Mouse (Mus musculus) MEL (cell line): Measurements from ENCODE around the gene Tmem116. TPM values are rescaled to one million over a fixed set of nuclear protein-coding genes. Genes with fewer than 3 reads are reported as not detected.

ENCODE experiments used
- DNase-seq: peaks from one replicate; pipeline ENCODE4 v3.0.0; 2011; ENCODE audit warnings: low read depth, low spot score
- H3K27ac ChIP-seq: 2 replicates; pipeline ENCODE4 v1.5.1; 2012; ENCODE audit warnings: low read depth, mild to moderate bottlenecking, control low read depth, low read length, moderate library complexity; ENCODE audit not compliant: control insufficient read depth
- H3K27me3 ChIP-seq, 2 experiments: fragments of 150-350 bp in 1 of 2; sonication (generic) in 1 of 2; 2 replicates each; pipeline ENCODE4 v1.6.1; 2012; ENCODE audit warnings: low read length in 2 of 2, mild to moderate bottlenecking in 2 of 2, improper control_type of control experiment in 1 of 2, moderate library complexity in 1 of 2; ENCODE audit not compliant: insufficient read depth in 2 of 2, control insufficient read depth in 1 of 2
- H3K36me3 ChIP-seq, 2 experiments: 2 replicates each; pipeline ENCODE4 v1.6.1; 2012 to 2014; ENCODE audit warnings: low read length in 2 of 2, improper control_type of control experiment in 1 of 2, inconsistent platforms in 1 of 2, mild to moderate bottlenecking in 1 of 2; ENCODE audit not compliant: insufficient read depth in 2 of 2, control insufficient read depth in 1 of 2
- H3K4me1 ChIP-seq, 2 experiments: fragments of 150-350 bp in 1 of 2; sonication (generic) in 1 of 2; 2 replicates each; pipeline ENCODE4 v1.6.1; 2012; ENCODE audit warnings: low read length in 2 of 2, improper control_type of control experiment in 1 of 2, mild to moderate bottlenecking in 1 of 2; ENCODE audit not compliant: insufficient read depth in 2 of 2, control insufficient read depth in 1 of 2
- H3K4me3 ChIP-seq, 2 experiments: fragments of 150-350 bp in 1 of 2; sonication (generic) in 1 of 2; 2 replicates each; pipeline ENCODE4 v1.5.1; 2012; ENCODE audit warnings: low read depth in 2 of 2, low read length in 2 of 2, mild to moderate bottlenecking in 2 of 2, moderate library complexity in 2 of 2, control low read depth in 1 of 2, improper control_type of control experiment in 1 of 2; ENCODE audit not compliant: control insufficient read depth in 1 of 2, insufficient read depth in 1 of 2
- H3K79me2 ChIP-seq: 2 replicates; pipeline ENCODE4 v1.6.1; 2012; ENCODE audit warnings: mild to moderate bottlenecking, low read length, moderate library complexity; ENCODE audit not compliant: control insufficient read depth, poor library complexity, insufficient read depth
- H3K9ac ChIP-seq: 2 replicates; pipeline ENCODE4 v1.6.1; 2012; ENCODE audit warnings: low read depth, mild to moderate bottlenecking, control low read depth, low read length, moderate library complexity; ENCODE audit not compliant: control insufficient read depth, poor library complexity, severe bottlenecking
- H3K9me3 ChIP-seq: fragments of 150-350 bp; sonication (generic); replicated peaks from 2 replicates; pipeline ENCODE4 v1.6.1; 2012; ENCODE audit warnings: mild to moderate bottlenecking, low read length, improper control_type of control experiment, moderate library complexity; ENCODE audit not compliant: insufficient read depth
- CHD2 ChIP-seq: IDR thresholded peaks from 2 replicates; pipeline ENCODE4 v1.6.1; 2011; ENCODE audit warnings: low read length, improper control_type of control experiment
- CTCF ChIP-seq, 3 experiments: IDR thresholded peaks in 2 of 3; conservative IDR thresholded peaks in 1 of 3; 2 replicates each; pipeline ENCODE4 v1.5.1; 2011 to 2012; ENCODE audit warnings: low read length in 3 of 3, low read depth in 2 of 3, mild to moderate bottlenecking in 2 of 3, improper control_type of control experiment in 1 of 3, inconsistent platforms in 1 of 3, mixed read lengths in 1 of 3, moderate library complexity in 1 of 3; ENCODE audit not compliant: control insufficient read depth in 1 of 3, insufficient read depth in 1 of 3, poor library complexity in 1 of 3, severe bottlenecking in 1 of 3
- ELF1 ChIP-seq: IDR thresholded peaks from 2 replicates; pipeline ENCODE4 v1.6.1; 2014; ENCODE audit warnings: low read depth, mild to moderate bottlenecking, inconsistent platforms, low read length, improper control_type of control experiment, moderate library complexity
- EP300 ChIP-seq, 2 experiments: IDR thresholded peaks; 2 replicates each; pipeline ENCODE4 v1.6.1; 2011; ENCODE audit warnings: improper control_type of control experiment in 2 of 2, low read length in 2 of 2, low read depth in 1 of 2, mild to moderate bottlenecking in 1 of 2
- GATA1 ChIP-seq: IDR thresholded peaks from 2 replicates; pipeline ENCODE4 v1.6.1; 2011; ENCODE audit warnings: low read depth, low read length, improper control_type of control experiment
- HCFC1 ChIP-seq: IDR thresholded peaks from 2 replicates; pipeline ENCODE4 v1.6.1; 2012; ENCODE audit warnings: low read depth, mild to moderate bottlenecking, inconsistent platforms, low read length, improper control_type of control experiment, moderate library complexity
- MAX ChIP-seq: IDR thresholded peaks from 2 replicates; pipeline ENCODE4 v1.6.1; 2011; ENCODE audit warnings: low read length, improper control_type of control experiment
- MEF2A ChIP-seq: IDR thresholded peaks from 2 replicates; pipeline ENCODE4 v1.6.1; 2014; ENCODE audit warnings: low read depth, mild to moderate bottlenecking, inconsistent platforms, low read length, improper control_type of control experiment; ENCODE audit not compliant: poor library complexity, insufficient replicate concordance, severe bottlenecking; ENCODE audit errors: extremely low read depth
- MXI1 ChIP-seq: IDR thresholded peaks from 2 replicates; pipeline ENCODE4 v1.6.1; 2011; ENCODE audit warnings: mild to moderate bottlenecking, low read depth, low read length, improper control_type of control experiment
- MYB ChIP-seq: IDR thresholded peaks from 2 replicates; pipeline ENCODE4 v1.6.1; 2011; ENCODE audit warnings: mild to moderate bottlenecking, low read depth, low read length, improper control_type of control experiment
- MYC ChIP-seq: IDR thresholded peaks from 2 replicates; pipeline ENCODE4 v1.6.1; 2011; ENCODE audit warnings: low read depth, mild to moderate bottlenecking, low read length, improper control_type of control experiment, moderate library complexity
- NELFE ChIP-seq: IDR thresholded peaks from 2 replicates; pipeline ENCODE4 v1.6.1; 2011; ENCODE audit warnings: low read depth, low read length, improper control_type of control experiment
- POLR2AphosphoS2 ChIP-seq: IDR thresholded peaks from 2 replicates; pipeline ENCODE4 v1.6.1; 2011; ENCODE audit warnings: low read length, improper control_type of control experiment
- RAD21 ChIP-seq: IDR thresholded peaks from 2 replicates; pipeline ENCODE4 v1.6.1; 2011; ENCODE audit warnings: mild to moderate bottlenecking, low read depth, low read length, improper control_type of control experiment
- RCOR1 ChIP-seq: IDR thresholded peaks from 2 replicates; pipeline ENCODE4 v1.6.1; 2012; ENCODE audit warnings: low read depth, mild to moderate bottlenecking, inconsistent platforms, low read length, improper control_type of control experiment
- SIN3A ChIP-seq: IDR thresholded peaks from 2 replicates; pipeline ENCODE4 v1.6.1; 2012; ENCODE audit warnings: low read length, improper control_type of control experiment, inconsistent platforms
- SMC3 ChIP-seq: IDR thresholded peaks from 2 replicates; pipeline ENCODE4 v1.6.1; 2011; ENCODE audit warnings: low read depth, low read length, improper control_type of control experiment
- TAL1 ChIP-seq: IDR thresholded peaks from 2 replicates; pipeline ENCODE4 v1.6.1; 2012; ENCODE audit warnings: mild to moderate bottlenecking, inconsistent platforms, low read length, moderate library complexity, mixed read lengths
- TCF12 ChIP-seq: IDR thresholded peaks from 2 replicates; pipeline ENCODE4 v1.6.1; 2014; ENCODE audit warnings: low read depth, mild to moderate bottlenecking, inconsistent platforms, low read length, improper control_type of control experiment, moderate library complexity
- UBTF ChIP-seq: IDR thresholded peaks from 2 replicates; pipeline ENCODE4 v1.6.1; 2012; ENCODE audit warnings: low read depth, mild to moderate bottlenecking, inconsistent platforms, low read length, improper control_type of control experiment, moderate library complexity, borderline replicate concordance; ENCODE audit not compliant: insufficient read depth
- USF1 ChIP-seq: IDR thresholded peaks from 2 replicates; pipeline ENCODE4 v1.6.1; 2014; ENCODE audit warnings: low read depth, mild to moderate bottlenecking, inconsistent platforms, low read length, improper control_type of control experiment, moderate library complexity
- ZC3H11A ChIP-seq: IDR thresholded peaks from 2 replicates; pipeline ENCODE4 v1.6.1; 2012; ENCODE audit warnings: low read depth, mild to moderate bottlenecking, inconsistent platforms, low read length, improper control_type of control experiment
- ZNF384 ChIP-seq: IDR thresholded peaks from 2 replicates; pipeline ENCODE4 v1.6.1; 2012; ENCODE audit warnings: low read depth, mild to moderate bottlenecking, inconsistent platforms, low read length, improper control_type of control experiment
- polyA plus RNA-seq, 2 experiments: library from polyadenylated mRNA; stranded (reverse) in 1 of 2; unstranded in 1 of 2; fragments of >175 nt in 1 of 2; fragments of >200 nt in 1 of 2; gene quantifications; 2 replicates each; pipeline versions ENCODE4 v1.2.1 to v1.2.4; 2012; ENCODE audit warnings: low replicate concordance in 2 of 2, low read depth in 1 of 2; ENCODE audit not compliant: insufficient read length in 2 of 2, insufficient read depth in 1 of 2, missing spikeins in 1 of 2
- total RNA-seq: library from RNA; depleted of rRNA; stranded (reverse); fragments of 300-350 nt; gene quantifications from 2 replicates; pipeline ENCODE4 v1.2.3, GENCODE M21; 2012

Tmem116 gene
- total and polyA plus RNA-seq, 3 experiments: 1.7 to 2.6 TPM; not detected in 1

GRCm38 (mm10) chr5:121422787-121423186 is 28.9 kb upstream of the Tmem116 start:
- Histone ChIP-seq H3K4me1 (no peaks in the 10 kb centered on the region), H3K36me3 (peaks cover 0 to 54% of the 10 kb centered on the region in 2 experiments; a peak in 3 of 4 replicates), H3K27ac (no peak overlapping the region), H3K9ac (no peak overlapping the region), H3K79me2 (no peaks in the 10 kb centered on the region; the same call in none of the 2 replicates), H3K27me3 (no peaks in the 10 kb centered on the region), H3K9me3 (no peaks in the 10 kb centered on the region)
- no peak for TF ChIP-seq ZC3H11A
- no peak for TF ChIP-seq POLR2AphosphoS2
- no peak for TF ChIP-seq MAX
- no peak for TF ChIP-seq TCF12
- TF ChIP-seq RAD21: no peak
- TF ChIP-seq, all 39 proteins: peak for 0
- DNase-seq: no peak
- H3K4me3 ChIP-seq: no peak overlapping the region

DNA sequence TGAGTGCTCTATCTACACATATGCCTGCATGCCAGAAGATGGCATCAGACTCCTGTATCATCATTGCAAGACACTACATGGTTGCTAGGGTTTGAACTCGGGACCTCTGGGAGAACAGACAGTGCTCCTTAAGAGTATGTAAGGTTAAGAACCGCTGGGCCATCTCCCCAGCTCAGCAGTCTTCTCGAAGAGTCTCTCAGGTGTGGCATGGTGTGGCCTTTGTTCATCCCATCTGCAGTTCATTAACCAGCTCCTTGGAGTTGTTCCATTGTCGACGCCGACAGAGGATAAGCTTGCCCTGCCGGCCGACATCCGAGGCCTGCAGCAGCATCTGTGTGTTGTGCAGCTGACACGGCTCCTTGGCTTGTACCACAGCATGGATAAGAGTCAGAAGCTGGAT is 28.4 kb upstream of the Tmem116 start:
- TF ChIP-seq EP300 (IDR thresholded peaks at IDR 0.05; ENCODE audit: low read depth in 1 of 2, low read length in 2 of 2) (no peak), RCOR1 (no peak), HCFC1 (no peak), MYC (no peak), TAL1 (no peak), UBTF (no peak), SIN3A (no peak), TCF12 (no peak), NELFE (no peak), MYB (no peak), CTCF (IDR thresholded peaks at IDR 0.05 in 2 of 3, conservative IDR thresholded peaks at IDR 0.05 in 1 of 3; ENCODE audit: control insufficient read depth in 1 of 3, insufficient read depth in 1 of 3, low read depth in 2 of 3, low read length in 3 of 3, poor library complexity in 1 of 3, severe bottlenecking in 1 of 3) (no peak), CHD2 (no peak), MEF2A (no peak), SMC3 (no peak), GATA1 (no peak), ELF1 (no peak), RAD21 (no peak), USF1 (no peak), ZNF384 (no peak), MXI1 (no peak)
- TF ChIP-seq, all 39 proteins: peak for 0
- Histone ChIP-seq H3K9ac (no peak overlapping the region), H3K27me3 (no peaks in the 10 kb centered on the region), H3K4me3 (no peak overlapping the region), H3K79me2 (no peaks in the 10 kb centered on the region; the same call in none of the 2 replicates), H3K36me3 (peaks cover 0 to 53% of the 10 kb centered on the region in 2 experiments; a peak in 3 of 4 replicates), H3K4me1 (no peaks in the 10 kb centered on the region), H3K27ac (no peak overlapping the region), H3K9me3 (no peaks in the 10 kb centered on the region)
- no peak for DNase-seq
